Mouse (Mus musculus): ENCODE results near the gene Calm3. TPM values are rescaled to one million over a fixed set of nuclear protein-coding genes. Genes with fewer than 3 reads are reported as not detected.
A peak's percentile ranks its signal among the peaks of the same experiment; 100 is the strongest.

The Calm3 gene
- polyA plus RNA-seq, 1 experiment from 2014 or later = 201 TPM

- Histone ChIP-seq H3K9ac (ENCODE audit: low read length) (peak overlapping the region; percentile 44; the same call in 1 of the 2 replicates), H3K27me3 (ENCODE audit: control insufficient read depth, insufficient read depth, low read length) (no peaks in the 10 kb centered on the region), H3K4me1 (ENCODE audit: control insufficient read depth, insufficient read depth, low read length) (peaks cover 10% of the 10 kb centered on the region), H3K9me3 (ENCODE audit: control insufficient read depth, low read length) (no peaks in the 10 kb centered on the region), H3K4me3 (ENCODE audit: low read depth, low read length) (peak overlapping the region; percentile 95), H3K4me2 (ENCODE audit: low read depth, severe bottlenecking) (peak overlapping the region; percentile 71), H3K27ac (replicated peaks; ENCODE audit: low read depth, low read length) (peak overlapping the region; percentile 85), H3K36me3 (ENCODE audit: control insufficient read depth, insufficient read depth, low read length) (peaks cover 4% of the 10 kb centered on the region; the same call in 1 of the 2 replicates)
- DNase-seq (ENCODE audit: low spot score) (peak; percentile 100), ATAC-seq (ENCODE audit: insufficient number of reproducible peaks, low FRiP score, low TSS enrichment, low read depth) (peak; percentile 93)
- under 1% methylated on average over 33 of the region's 33 CpGs for WGBS
Measured at GRCm38 (mm10) chr7:16874756-16875309, 49.1 kb downstream of the Calm3 start.

- ATAC-seq (ENCODE audit: insufficient number of reproducible peaks, low FRiP score, low TSS enrichment, low read depth) (no peak), DNase-seq (ENCODE audit: low spot score) (peak; percentile 86)
- H3K27ac ChIP-seq (replicated peaks; ENCODE audit: low read depth, low read length) = peak overlapping the region; percentile 85
- H3K4me2 ChIP-seq (ENCODE audit: low read depth, severe bottlenecking) = peak overlapping the region; percentile 26
- H3K27me3 ChIP-seq (ENCODE audit: control insufficient read depth, insufficient read depth, low read length) = no peaks in the 10 kb centered on the region
- peaks cover 5% of the 10 kb centered on the region for H3K4me1 ChIP-seq (ENCODE audit: control insufficient read depth, insufficient read depth, low read length)
- H3K36me3 ChIP-seq (ENCODE audit: control insufficient read depth, insufficient read depth, low read length) = peaks cover 4% of the 10 kb centered on the region; the same call in 1 of the 2 replicates
- peak overlapping the region; percentile 44; the same call in 1 of the 2 replicates for H3K9ac ChIP-seq (ENCODE audit: low read length)
- no peaks in the 10 kb centered on the region for H3K9me3 ChIP-seq (ENCODE audit: control insufficient read depth, low read length)
- WGBS = 3% methylated on average over 17 of the region's 17 CpGs
- peak overlapping the region; percentile 95 for H3K4me3 ChIP-seq (ENCODE audit: low read depth, low read length)
Measured at GRCm38 (mm10) chr7:16874190-16874589, 49.7 kb downstream of the Calm3 start.

- DNase-seq (ENCODE audit: low spot score) (no peak), ATAC-seq (ENCODE audit: insufficient number of reproducible peaks, low FRiP score, low TSS enrichment, low read depth) (no peak)
- H3K27ac ChIP-seq (replicated peaks; ENCODE audit: low read depth, low read length) = no peak overlapping the region
- no peak overlapping the region for H3K4me3 ChIP-seq (ENCODE audit: low read depth, low read length)
- H3K4me2 ChIP-seq (ENCODE audit: low read depth, severe bottlenecking) = no peak overlapping the region
- no peaks in the 10 kb centered on the region for H3K9me3 ChIP-seq (ENCODE audit: control insufficient read depth, low read length)
- H3K4me1 ChIP-seq (ENCODE audit: control insufficient read depth, insufficient read depth, low read length) = peaks cover 5% of the 10 kb centered on the region
- WGBS = 86% methylated on average over 4 of the region's 4 CpGs
- no peaks in the 10 kb centered on the region for H3K27me3 ChIP-seq (ENCODE audit: control insufficient read depth, insufficient read depth, low read length)
- peaks cover 4% of the 10 kb centered on the region; the same call in 1 of the 2 replicates for H3K36me3 ChIP-seq (ENCODE audit: control insufficient read depth, insufficient read depth, low read length)
- no peak overlapping the region for H3K9ac ChIP-seq (ENCODE audit: low read length)
Measured at GRCm38 (mm10) chr7:16873392-16873791, 50.5 kb downstream of the Calm3 start.

- Histone ChIP-seq H3K27me3 (ENCODE audit: control insufficient read depth, insufficient read depth, low read length) (no peaks in the 10 kb centered on the region), H3K4me3 (ENCODE audit: low read depth, low read length) (no peak overlapping the region), H3K4me2 (ENCODE audit: low read depth, severe bottlenecking) (no peak overlapping the region), H3K36me3 (ENCODE audit: control insufficient read depth, insufficient read depth, low read length) (peaks cover 4% of the 10 kb centered on the region; the same call in 1 of the 2 replicates), H3K27ac (replicated peaks; ENCODE audit: low read depth, low read length) (no peak overlapping the region), H3K9me3 (ENCODE audit: control insufficient read depth, low read length) (no peaks in the 10 kb centered on the region), H3K4me1 (ENCODE audit: control insufficient read depth, insufficient read depth, low read length) (peaks cover 5% of the 10 kb centered on the region), H3K9ac (ENCODE audit: low read length) (no peak overlapping the region)
- no peak for ATAC-seq (ENCODE audit: insufficient number of reproducible peaks, low FRiP score, low TSS enrichment, low read depth)
- no peak for DNase-seq (ENCODE audit: low spot score)
- 95% methylated on average over 9 of the region's 9 CpGs for WGBS
Measured at GRCm38 (mm10) chr7:16872478-16872877, 51.4 kb downstream of the Calm3 start.

GRCm38 (mm10) chr7:16871600-16871999 is 52.3 kb downstream of the Calm3 start:
- DNase-seq (ENCODE audit: low spot score) (no peak), ATAC-seq (ENCODE audit: insufficient number of reproducible peaks, low FRiP score, low TSS enrichment, low read depth) (no peak)
- Histone ChIP-seq H3K27ac (replicated peaks; ENCODE audit: low read depth, low read length) (no peak overlapping the region), H3K4me1 (ENCODE audit: control insufficient read depth, insufficient read depth, low read length) (peaks cover 2% of the 10 kb centered on the region), H3K4me2 (ENCODE audit: low read depth, severe bottlenecking) (no peak overlapping the region), H3K36me3 (ENCODE audit: control insufficient read depth, insufficient read depth, low read length) (peaks cover 4% of the 10 kb centered on the region; the same call in 1 of the 2 replicates), H3K9me3 (ENCODE audit: control insufficient read depth, low read length) (no peaks in the 10 kb centered on the region), H3K27me3 (ENCODE audit: control insufficient read depth, insufficient read depth, low read length) (no peaks in the 10 kb centered on the region), H3K9ac (ENCODE audit: low read length) (no peak overlapping the region), H3K4me3 (ENCODE audit: low read depth, low read length) (no peak overlapping the region)
- WGBS = 87% methylated on average over 10 of the region's 10 CpGs

- Histone ChIP-seq H3K36me3 (ENCODE audit: control insufficient read depth, insufficient read depth, low read length) (peaks cover 7% of the 10 kb centered on the region; the same call in 1 of the 2 replicates), H3K27ac (replicated peaks; ENCODE audit: low read depth, low read length) (no peak overlapping the region), H3K4me3 (ENCODE audit: low read depth, low read length) (no peak overlapping the region), H3K9ac (ENCODE audit: low read length) (no peak overlapping the region), H3K4me2 (ENCODE audit: low read depth, severe bottlenecking) (peak overlapping the region; percentile 41), H3K9me3 (ENCODE audit: control insufficient read depth, low read length) (no peaks in the 10 kb centered on the region), H3K27me3 (ENCODE audit: control insufficient read depth, insufficient read depth, low read length) (no peaks in the 10 kb centered on the region), H3K4me1 (ENCODE audit: control insufficient read depth, insufficient read depth, low read length) (peaks cover 2% of the 10 kb centered on the region)
- ATAC-seq (ENCODE audit: insufficient number of reproducible peaks, low FRiP score, low TSS enrichment, low read depth) (peak; percentile 93), DNase-seq (ENCODE audit: low spot score) (peak; percentile 77)
- WGBS = 19% methylated on average over 16 of the region's 16 CpGs
Measured at GRCm38 (mm10) chr7:16869497-16869896, 54.4 kb downstream of the Calm3 start.

- H3K4me3 ChIP-seq (ENCODE audit: low read depth, low read length) = no peak overlapping the region
- 85% methylated on average over 3 of the region's 3 CpGs for WGBS
- no peaks in the 10 kb centered on the region for H3K9me3 ChIP-seq (ENCODE audit: control insufficient read depth, low read length)
- H3K36me3 ChIP-seq (ENCODE audit: control insufficient read depth, insufficient read depth, low read length) = peaks cover 7% of the 10 kb centered on the region; the same call in 1 of the 2 replicates
- no peak for DNase-seq (ENCODE audit: low spot score)
- no peak overlapping the region for H3K9ac ChIP-seq (ENCODE audit: low read length)
- no peak overlapping the region for H3K4me2 ChIP-seq (ENCODE audit: low read depth, severe bottlenecking)
- no peaks in the 10 kb centered on the region for H3K27me3 ChIP-seq (ENCODE audit: control insufficient read depth, insufficient read depth, low read length)
- H3K27ac ChIP-seq (replicated peaks; ENCODE audit: low read depth, low read length) = no peak overlapping the region
- no peak for ATAC-seq (ENCODE audit: insufficient number of reproducible peaks, low FRiP score, low TSS enrichment, low read depth)
- no peaks in the 10 kb centered on the region; the same call in 1 of the 2 replicates for H3K4me1 ChIP-seq (ENCODE audit: control insufficient read depth, insufficient read depth, low read length)
Measured at GRCm38 (mm10) chr7:16867488-16867887, 56.4 kb downstream of the Calm3 start.
